Mouse (Mus musculus) adrenal gland (tissue): Measurements from ENCODE around the gene Coq5.

ENCODE experiments used
- intact Hi-C: fragments of 180-260 bp; cut with DNase I; formaldehyde crosslinking; loops from one replicate; pipeline ENCODE4 v1.15.1; 2025
- long read RNA-seq, 2 experiments: library from polyadenylated mRNA; unstranded; transcript quantifications; one replicate each; pipeline ENCODE4 v2.0.0; 2020; ENCODE audit warnings: borderline replicate concordance in 1 of 2; ENCODE audit not compliant: insufficient replicate concordance in 1 of 2

Gene Coq5
- long read RNA-seq, experiment 1, transcript Coq5-201 (7 exons, 2,037 nt), result major isoform, 91 of 107 reads
- long read RNA-seq, experiment 1, partial matches to known transcripts, result 5 of 107 reads
- long read RNA-seq, experiment 1, other reads (novel, unspliced or antisense), result 8 of 107 reads
- long read RNA-seq, experiment 2, transcript Coq5-201 (7 exons, 2,037 nt), result major isoform, 165 of 177 reads
- long read RNA-seq, experiment 2, partial matches to known transcripts, result 2 of 177 reads
- long read RNA-seq, experiment 2, other reads (novel, unspliced or antisense), result 9 of 177 reads

- intact Hi-C loops, result loop anchor here (5.0 kb wide), 1 partner anchor 63 kb away; the partner anchor contains the start of genes Gatc and Triap1
Measured at GRCm38 (mm10) chr5:115279226-115280049, at the start of gene Coq5. Gene Coq5 (plus strand): TSS chr5:115279666.

- intact Hi-C loops, result loop anchor here (5.0 kb wide), 2 partner anchors 104 to 254 kb away; no protein-coding TSS in a partner anchor
Measured at GRCm38 (mm10) chr5:115230830-115231551, 48.5 kb upstream of the Coq5 start.

DNA sequence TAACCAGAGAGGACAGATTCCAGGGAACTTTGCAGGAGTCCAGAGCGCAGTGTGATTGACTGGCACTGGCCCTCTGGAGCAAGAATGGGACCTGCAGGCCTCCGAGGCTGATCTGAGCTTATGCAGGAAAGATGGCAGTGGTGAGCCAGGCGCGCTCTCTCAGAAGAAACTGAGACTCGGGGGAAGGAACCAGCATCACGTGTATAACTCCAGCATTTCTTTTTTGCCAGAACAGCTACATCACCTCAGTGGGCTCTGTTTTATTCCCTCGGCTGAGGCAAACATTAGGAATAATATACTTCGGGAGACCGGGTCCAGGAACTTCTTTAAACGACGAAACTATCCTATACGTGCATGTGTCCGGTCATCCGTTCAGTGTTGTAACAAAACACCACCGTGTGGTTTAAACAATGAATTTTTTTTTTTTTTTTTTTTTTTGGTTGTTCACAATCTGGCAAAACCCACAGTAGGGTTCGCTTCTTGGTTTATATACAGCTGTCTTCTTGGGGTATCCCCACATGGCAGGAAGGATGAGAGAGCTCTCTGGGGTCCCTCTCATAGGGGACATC, 47.8 kb upstream of the Coq5 start:
- intact Hi-C loops, result loop anchor here (5.0 kb wide), 2 partner anchors 104 to 254 kb away; no protein-coding TSS in a partner anchor

GRCm38 (mm10) chr5:115232516-115232915, 47.0 kb upstream of the Coq5 start:
- intact Hi-C loops, result loop anchor here (5.0 kb wide), 2 partner anchors 105 to 255 kb away; no protein-coding TSS in a partner anchor

DNA sequence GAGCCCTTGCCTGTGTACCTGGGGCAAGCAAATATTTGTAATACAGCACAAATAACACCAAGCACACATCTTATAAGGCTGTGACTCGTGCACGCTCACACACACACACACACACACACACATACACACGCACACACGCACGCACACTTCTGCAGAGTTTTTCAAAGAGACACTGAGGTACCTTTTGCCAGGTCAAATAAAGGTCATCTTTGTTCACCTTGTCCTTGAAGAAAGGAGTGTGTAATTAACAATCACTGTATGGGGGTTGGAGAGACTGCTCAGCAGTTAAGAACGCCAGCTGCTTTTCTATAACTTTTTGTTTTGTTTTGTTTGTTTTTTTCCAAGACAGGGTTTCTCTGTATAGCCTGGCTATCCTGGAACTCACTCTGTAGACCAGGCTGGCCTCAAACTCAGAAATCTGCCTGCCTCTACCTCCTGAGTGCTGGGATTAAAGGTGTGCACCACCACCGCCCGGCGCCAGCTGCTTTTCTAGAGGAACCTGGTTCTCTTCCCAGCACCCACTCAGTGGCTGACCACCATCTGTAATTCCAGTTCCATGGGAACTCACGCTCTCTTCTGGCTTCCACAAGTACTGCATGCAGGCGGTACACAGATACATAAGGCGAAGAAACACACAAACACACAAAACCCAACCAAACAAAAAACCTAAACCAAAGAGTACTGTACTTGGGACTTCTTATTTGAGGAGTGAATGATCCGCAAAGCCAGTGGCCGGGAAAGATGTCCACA, 46.3 kb upstream of the Coq5 start:
- intact Hi-C loops, result loop anchor here (5.0 kb wide), 2 partner anchors 106 to 256 kb away; no protein-coding TSS in a partner anchor

- intact Hi-C loops, result loop anchor here (2.0 to 5.0 kb wide), 3 partner anchors 42 to 257 kb away; no protein-coding TSS in a partner anchor
Measured at GRCm38 (mm10) chr5:115234519-115234918, 44.9 kb upstream of the Coq5 start.

DNA sequence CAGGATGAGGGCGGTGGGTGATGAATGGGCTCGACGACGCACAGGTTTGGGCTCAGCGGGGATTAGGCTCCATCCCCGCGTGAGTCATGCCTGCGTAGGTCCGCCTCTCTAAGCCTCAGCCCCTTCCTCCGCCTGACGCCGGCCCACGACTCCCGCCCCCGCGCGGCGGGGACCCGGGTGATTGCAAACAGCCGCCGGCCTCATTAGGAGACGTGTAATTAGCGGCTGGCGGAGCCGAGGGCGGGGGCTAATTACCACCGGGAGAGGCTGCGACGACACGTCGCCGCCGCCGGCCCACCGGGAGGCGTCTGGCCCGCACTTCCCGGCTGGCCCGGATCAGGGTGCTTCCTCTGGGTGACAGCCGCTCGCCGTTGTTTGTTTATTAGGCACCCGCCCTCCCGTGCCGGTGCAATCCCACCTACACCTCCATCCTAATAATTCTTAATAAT, 44.1 kb upstream of the Coq5 start:
- intact Hi-C loops, result loop anchor here (2.0 to 5.0 kb wide), 2 partner anchors 37 to 43 kb away; partner anchors contain the start of gene Rnf10

DNA sequence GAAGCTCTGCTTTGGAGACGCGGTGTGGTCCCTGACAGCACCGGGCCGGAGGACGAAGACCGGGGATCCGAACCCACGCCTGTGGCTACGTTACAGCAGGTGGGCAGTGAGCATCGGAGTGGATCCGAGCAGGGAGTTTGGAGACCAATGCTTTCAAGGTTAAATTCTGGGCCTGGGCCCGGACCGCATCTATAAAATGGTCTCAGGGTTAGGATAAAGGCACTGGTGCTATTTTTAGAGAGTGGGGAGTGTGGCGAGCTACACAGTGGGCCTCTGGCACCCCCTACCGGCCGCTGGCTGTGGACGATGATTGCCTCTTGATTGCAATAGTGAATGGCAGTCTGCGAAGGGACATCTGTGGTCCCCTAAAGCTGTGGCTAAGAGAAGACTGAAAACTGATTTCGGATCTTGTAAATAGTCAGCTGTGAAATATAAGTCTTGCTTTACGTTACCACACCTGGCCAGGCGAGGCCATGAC, 43.6 kb upstream of the Coq5 start, which contains the start of gene Pop5:
Gene Pop5, plus strand, starts transcription at position 51 of the 478 bp plus-strand sequence.
- intact Hi-C loops, result loop anchor here (2.0 to 5.0 kb wide), 2 partner anchors 36 to 43 kb away; partner anchors contain the start of gene Rnf10

DNA sequence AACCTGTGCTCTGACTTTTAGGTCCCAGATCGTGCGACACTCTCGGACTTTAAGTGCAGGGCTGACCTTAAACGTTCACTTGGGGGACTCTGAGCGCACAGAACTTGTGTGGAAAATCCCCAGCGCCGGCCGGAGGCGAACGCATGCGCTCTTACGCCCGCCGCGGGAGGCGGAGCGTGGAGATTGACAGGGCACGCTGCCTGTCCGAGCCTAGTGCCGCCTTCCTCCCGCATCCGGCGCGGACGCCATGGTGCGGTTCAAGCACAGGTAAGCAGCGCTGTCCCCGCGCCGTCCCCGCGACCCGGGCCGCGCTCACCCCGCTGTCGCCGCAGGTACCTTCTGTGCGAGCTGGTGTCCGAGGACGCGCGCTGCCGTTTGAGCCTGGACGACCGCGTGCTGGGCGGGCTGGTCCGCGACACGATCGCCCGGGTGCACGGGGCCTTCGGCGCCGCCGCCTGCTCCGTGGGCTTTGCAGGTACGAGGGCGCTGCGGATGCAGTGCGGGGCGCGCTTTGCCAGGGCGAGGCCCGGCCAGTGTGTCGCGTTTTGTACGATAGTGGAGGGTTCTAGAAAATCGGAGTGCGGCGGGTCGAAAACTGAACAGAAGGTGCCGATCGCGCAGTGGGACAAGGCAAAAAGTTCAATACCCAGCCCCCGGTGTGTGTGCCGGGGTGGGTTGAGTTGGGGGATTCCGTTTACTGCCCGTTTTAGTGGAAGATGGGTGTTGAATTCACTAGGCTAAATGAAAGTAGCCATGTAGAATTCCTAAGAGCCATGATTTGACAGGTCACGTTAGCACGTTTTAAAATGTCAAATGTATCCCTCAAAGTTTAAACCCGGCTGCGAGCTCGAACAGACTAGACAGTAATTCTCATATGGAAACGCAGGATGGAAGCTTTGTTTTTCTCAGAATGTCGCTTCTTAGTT, 41.4 kb upstream of the Coq5 start:
- intact Hi-C loops, result loop anchor here (5.0 kb wide), 1 partner anchor 34 kb away; the partner anchor contains the start of gene Rnf10

GRCm38 (mm10) chr5:115238729-115239195, 40.7 kb upstream of the Coq5 start:
- intact Hi-C loops, result loop anchor here (5.0 kb wide), 1 partner anchor 34 kb away; the partner anchor contains the start of gene Rnf10

DNA sequence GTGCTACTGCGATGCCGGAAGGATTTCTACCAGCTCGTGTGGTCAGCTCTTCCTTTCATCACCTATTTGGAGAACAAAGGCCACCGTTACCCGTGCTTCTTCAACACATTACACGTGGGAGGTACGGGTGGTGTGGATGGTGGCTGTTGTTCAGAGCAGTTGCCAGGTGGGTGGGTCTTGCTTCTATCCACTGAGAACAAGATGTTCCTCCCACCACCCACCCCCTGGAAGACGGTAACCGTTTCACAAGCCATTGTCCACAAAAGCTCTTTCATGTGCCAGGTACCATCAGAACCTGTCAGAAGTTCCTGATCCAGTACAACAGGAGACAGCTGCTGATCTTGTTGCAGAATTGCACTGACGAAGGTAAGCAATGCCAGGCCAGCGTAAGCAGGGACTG, 39.3 kb upstream of the Coq5 start:
- intact Hi-C loops, result loop anchor here (5.0 kb wide), 1 partner anchor 107 kb away; the partner anchor contains the start of gene Cox6a1

DNA sequence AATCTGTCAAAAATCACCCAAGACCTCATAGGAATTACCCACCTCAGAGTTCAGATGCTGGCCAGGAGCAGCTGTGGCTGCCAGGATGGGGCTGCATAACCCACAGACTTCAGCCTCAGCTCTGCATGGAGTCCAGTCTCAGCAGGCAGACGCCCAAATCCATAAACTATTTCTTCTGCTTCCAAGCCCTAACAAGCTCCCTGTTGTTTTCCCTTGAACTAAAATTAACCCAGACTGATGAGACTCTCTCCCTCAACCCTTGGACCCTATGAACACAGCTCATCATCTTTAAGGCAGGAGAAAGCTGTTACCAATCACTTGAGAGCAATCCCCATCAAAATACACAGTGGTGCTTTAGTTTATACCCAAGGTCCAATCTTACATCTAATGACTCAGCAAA, 24.0 kb upstream of the Coq5 start:
- intact Hi-C loops, result no loop called here

- intact Hi-C loops, result no loop called here
Measured at GRCm38 (mm10) chr5:115256909-115257546, 22.4 kb upstream of the Coq5 start.

GRCm38 (mm10) chr5:115260356-115260755, 19.1 kb upstream of the Coq5 start:
- intact Hi-C loops, result no loop called here

- intact Hi-C loops, result no loop called here
Measured at GRCm38 (mm10) chr5:115261141-115261540, 18.3 kb upstream of the Coq5 start.

- intact Hi-C loops, result no loop called here
Measured at GRCm38 (mm10) chr5:115261880-115262279, 17.6 kb upstream of the Coq5 start.

DNA sequence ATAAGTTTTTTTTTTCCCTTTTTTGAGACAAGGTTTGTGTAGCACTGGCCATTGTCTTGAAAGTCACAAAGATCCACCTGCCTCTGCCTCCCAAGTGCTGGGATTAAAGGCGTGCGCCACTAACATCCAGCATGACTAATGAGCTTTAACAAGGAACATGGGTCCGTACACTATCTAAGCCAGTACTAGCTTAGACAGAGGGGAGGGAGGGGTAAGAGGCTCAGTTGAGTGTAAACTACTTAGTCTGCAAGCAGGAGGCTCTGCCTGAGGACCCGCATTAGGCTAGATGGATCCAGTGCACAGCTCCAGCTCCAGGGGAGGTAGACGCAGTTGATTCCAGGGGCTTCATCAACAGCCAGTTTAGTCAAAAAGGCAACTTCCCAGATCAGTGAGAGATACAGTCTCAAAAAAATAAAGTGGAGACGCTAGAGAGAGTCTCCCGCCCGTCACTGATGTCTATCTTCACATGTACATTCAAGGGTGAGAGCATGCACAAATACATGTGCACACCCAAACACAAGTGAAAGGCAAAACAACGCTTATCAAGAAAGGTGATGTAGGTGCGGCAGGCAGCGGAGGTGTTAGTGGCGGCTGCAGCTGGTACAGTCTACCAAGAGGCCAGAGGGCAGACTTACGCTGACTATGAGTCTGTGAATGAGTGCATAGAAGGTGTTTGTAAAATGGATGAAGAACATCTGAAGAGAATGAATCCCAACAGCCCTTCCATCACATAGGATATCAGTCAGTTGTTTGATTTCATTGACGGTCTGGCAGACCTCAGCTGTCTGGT, 16.8 kb upstream of the Coq5 start:
- intact Hi-C loops, result no loop called here
